Mouse (Mus musculus): ENCODE data around the gene Ndufs2. TPM values are rescaled to one million over a fixed set of nuclear protein-coding genes. Genes with fewer than 3 reads are reported as not detected.

Ndufs2 gene
- 150 TPM for polyA plus RNA-seq (2014; fragmentation: Illumina TruSeq; extraction: RNeasy Lipid Tissue Mini Kit (QIAGEN cat#74804); ENCODE audit: low read depth, low replicate concordance)

GRCm38 (mm10) chr1:171250680-171251593, at the start of gene Ndufs2:
Gene Ndufs2 (minus strand): TSS chr1:171251388.

GRCm38 (mm10) chr1:171294298-171295062, 43.3 kb upstream of the Ndufs2 start, which contains the start of gene Ufc1:
Gene Ufc1 (minus strand): TSS chr1:171295024.

DNA sequence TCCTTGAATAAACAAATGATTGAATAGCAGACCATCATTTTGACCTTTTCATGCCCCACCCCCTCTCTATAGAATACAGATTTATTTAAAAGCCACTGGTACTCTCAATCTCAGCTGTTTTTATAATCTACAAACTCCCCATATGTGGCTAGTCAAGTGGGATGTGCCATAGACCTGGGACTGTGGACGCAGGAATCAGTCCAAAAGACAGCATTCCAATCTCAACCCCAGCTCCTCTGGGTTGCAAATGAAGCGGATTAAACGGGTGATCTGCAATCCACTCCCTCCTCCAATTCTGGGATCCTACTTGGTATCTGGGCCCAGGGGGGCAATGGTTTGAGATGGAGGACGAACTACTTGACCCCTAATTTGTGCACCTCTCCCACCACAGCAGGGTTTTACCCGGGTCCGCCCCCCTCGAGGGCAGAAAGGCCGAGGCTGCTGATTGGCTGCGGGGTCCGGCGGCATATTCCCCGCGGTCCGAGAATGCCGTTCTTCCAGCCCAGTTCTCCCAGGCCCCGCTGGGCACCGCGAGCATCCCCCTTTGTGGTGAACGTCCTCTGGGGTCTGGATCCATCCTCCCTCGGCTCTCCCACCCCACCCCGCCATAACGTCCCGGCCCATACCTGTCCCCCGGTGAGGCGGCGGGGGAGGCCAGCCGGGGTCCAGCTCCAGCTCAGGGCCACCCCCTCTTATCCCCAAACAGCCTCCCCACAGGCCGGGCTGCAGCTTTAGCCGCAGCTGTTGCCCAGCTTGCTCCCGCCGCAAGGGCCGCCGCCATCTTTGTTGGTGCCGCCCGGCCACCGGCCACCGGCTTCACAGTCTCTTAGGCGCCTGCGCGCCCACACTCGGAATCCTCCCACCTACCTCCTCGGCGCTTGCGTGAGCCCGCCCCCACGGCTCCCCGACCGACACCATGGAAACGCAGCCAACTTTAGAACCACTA, 36.2 kb upstream of the Ndufs2 start, which contains the start of gene Usp21:
TSS of gene Usp21 (minus strand) at position 856 of the 946 bp plus-strand sequence.

GRCm38 (mm10) chr1:171280916-171281527, 29.8 kb upstream of the Ndufs2 start, which contains the start of gene Ppox:
Gene Ppox (minus strand): TSS chr1:171281186.

DNA sequence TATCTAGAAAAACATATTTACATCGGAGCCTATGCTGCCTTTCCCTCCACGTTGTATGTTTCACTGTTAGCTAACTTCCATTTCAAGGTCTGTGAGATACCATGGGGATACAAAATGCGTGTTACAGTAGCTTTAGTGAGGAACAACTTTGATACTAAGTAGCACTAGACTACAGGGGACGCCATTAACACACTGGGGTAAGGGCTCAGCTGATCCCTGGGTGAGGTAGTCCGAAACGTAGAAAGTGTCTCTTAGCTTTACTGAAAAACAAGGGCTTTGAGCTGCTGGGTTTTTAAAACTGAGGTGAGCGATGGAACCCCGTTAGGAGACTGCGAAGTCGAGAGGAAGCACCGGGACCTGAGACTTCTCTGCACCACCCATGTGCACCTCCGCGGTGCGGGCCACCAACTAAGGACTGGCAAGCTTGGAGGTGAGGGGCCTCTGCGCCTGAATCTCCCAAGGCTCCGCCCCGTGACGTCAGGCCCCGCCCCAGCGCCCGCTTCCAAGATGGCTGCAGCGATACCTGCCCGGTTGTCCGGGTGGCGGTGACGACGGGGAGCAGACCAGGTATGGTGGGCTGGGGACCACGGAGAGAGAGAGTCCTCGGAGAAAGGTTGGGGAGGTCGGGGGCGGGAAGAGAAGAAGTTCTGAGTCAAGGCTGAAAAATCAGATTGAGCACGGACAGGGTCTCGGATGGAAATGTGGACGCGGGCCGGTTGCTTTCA, 18.8 kb upstream of the Ndufs2 start, which contains the start of gene B4galt3:
TSS of gene B4galt3 (plus strand) at position 481 of the 725 bp plus-strand sequence.

GRCm38 (mm10) chr1:171249913-171250600, 1.1 kb downstream of the Ndufs2 start, which contains the start of gene Adamts4:
Gene Adamts4 (plus strand): TSS chr1:171250421.

GRCm38 (mm10) chr1:171234126-171234525, 17.1 kb downstream of the Ndufs2 start, which contains the start of gene Fcer1g:
Gene Fcer1g (minus strand): TSS chr1:171234365.

GRCm38 (mm10) chr1:171224857-171225256, 26.3 kb downstream of the Ndufs2 start, which contains the start of gene Apoa2:
Gene Apoa2 (plus strand): TSS chr1:171225054.

DNA sequence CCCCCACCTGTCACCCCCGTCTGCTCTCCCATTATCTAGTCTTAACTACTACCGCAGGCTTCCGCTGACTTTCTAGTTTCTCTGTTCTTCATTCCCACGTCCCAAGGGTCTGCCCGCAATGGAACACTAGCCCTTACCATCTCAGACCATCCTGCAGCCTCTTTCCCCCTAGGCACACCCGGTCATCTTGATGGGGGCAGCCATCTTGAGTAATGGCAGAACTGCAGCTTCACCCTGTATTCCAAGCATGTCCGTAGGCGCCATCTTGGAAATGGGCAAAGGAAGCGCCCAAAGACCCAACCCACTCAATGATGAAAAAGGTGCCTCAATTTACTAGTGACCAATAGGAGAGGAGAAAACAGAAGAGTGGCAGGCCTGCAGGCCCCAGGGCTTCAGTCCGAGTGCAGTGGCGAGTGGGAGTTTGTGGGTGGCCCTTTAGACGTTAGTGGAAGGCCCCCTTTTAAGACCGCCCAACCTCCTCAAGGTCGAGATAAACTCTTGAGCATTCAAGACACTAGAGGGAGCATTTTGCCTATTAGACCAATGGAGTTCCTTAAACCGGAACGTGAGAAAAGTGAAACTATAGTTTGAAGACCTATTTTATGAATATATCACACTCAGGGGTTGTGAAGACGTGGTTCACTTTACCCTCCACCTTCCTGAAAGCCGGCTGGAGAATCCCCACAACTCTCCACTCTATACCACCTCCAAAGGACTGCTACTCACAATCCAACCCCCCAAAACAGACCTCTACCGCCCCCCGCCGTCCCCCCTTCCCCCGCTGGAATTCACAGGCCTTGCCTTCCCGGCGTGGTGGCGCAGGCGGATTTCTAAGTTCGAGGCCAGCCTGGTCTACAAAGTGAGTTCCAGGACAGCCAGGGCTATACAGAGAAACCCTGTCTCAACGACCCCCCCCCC, 28.7 kb downstream of the Ndufs2 start, which contains the start of gene Tomm40l:
TSS of gene Tomm40l (minus strand) at position 277 of the 918 bp plus-strand sequence.

GRCm38 (mm10) chr1:171213801-171214496, 37.2 kb downstream of the Ndufs2 start, which contains the start of gene Nr1i3:
Gene Nr1i3 (plus strand): TSS chr1:171213970.

DNA sequence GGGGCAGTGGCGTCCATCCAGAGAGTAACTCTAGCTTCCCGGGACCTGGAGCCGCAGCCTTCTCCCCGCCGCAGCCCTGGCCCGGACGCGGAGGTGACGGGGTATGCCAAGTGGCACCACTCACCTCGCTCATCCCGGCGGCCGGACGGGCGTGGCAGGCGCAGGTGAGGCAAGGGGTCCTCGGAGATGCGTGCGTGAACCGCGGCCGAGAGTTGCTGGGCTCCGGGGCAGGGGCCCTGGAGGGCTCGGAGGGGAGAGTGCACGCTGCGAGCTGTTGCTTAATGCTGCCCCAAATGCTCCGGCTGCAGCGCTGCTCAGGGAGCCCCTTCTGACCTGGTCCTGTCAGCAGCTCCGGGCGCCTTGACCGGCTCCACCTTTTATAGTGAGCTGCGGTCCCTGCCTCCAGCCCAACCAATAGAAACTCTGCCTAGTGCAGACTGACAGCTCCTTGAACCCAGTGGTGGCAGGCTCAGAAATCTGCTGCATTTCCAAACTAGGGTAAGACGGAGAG, 55.2 kb downstream of the Ndufs2 start, which contains the start of gene Pcp4l1:
TSS of gene Pcp4l1 (minus strand) at position 382 of the 511 bp plus-strand sequence.

Other genes with a start within 250 kb of the Ndufs2 start
- gene Fcgr4, start 232.5 kb downstream of the Ndufs2 start, polyA plus RNA-seq (2014; fragmentation: Illumina TruSeq; extraction: RNeasy Lipid Tissue Mini Kit (QIAGEN cat#74804); ENCODE audit: low read depth, low replicate concordance): 5.1 TPM
- 16.6 TPM for gene Fcgr3, start 186.5 kb downstream of the Ndufs2 start, polyA plus RNA-seq (2014; fragmentation: Illumina TruSeq; extraction: RNeasy Lipid Tissue Mini Kit (QIAGEN cat#74804); ENCODE audit: low read depth, low replicate concordance)
- gene Cfap126, start 137.5 kb downstream of the Ndufs2 start, polyA plus RNA-seq (2014; fragmentation: Illumina TruSeq; extraction: RNeasy Lipid Tissue Mini Kit (QIAGEN cat#74804); ENCODE audit: low read depth, low replicate concordance): 2.4 TPM
- 38.8 TPM for gene Sdhc, start 100.8 kb downstream of the Ndufs2 start, polyA plus RNA-seq (2014; fragmentation: Illumina TruSeq; extraction: RNeasy Lipid Tissue Mini Kit (QIAGEN cat#74804); ENCODE audit: low read depth, low replicate concordance)
- gene Mpz, start 100.7 kb downstream of the Ndufs2 start, polyA plus RNA-seq (2014; fragmentation: Illumina TruSeq; extraction: RNeasy Lipid Tissue Mini Kit (QIAGEN cat#74804); ENCODE audit: low read depth, low replicate concordance): 0.41 TPM
- gene Pcp4l1, start 55.1 kb downstream of the Ndufs2 start, polyA plus RNA-seq (2014; fragmentation: Illumina TruSeq; extraction: RNeasy Lipid Tissue Mini Kit (QIAGEN cat#74804); ENCODE audit: low read depth, low replicate concordance): 23.7 TPM
- gene Nr1i3, start 37.4 kb downstream of the Ndufs2 start, polyA plus RNA-seq (2014; fragmentation: Illumina TruSeq; extraction: RNeasy Lipid Tissue Mini Kit (QIAGEN cat#74804); ENCODE audit: low read depth, low replicate concordance): not detected
- 6.5 TPM for gene Tomm40l, start 28.9 kb downstream of the Ndufs2 start, polyA plus RNA-seq (2014; fragmentation: Illumina TruSeq; extraction: RNeasy Lipid Tissue Mini Kit (QIAGEN cat#74804); ENCODE audit: low read depth, low replicate concordance)
- gene Apoa2, start 26.3 kb downstream of the Ndufs2 start, polyA plus RNA-seq (2014; fragmentation: Illumina TruSeq; extraction: RNeasy Lipid Tissue Mini Kit (QIAGEN cat#74804); ENCODE audit: low read depth, low replicate concordance): not detected
- gene Fcer1g, start 17.0 kb downstream of the Ndufs2 start, polyA plus RNA-seq (2014; fragmentation: Illumina TruSeq; extraction: RNeasy Lipid Tissue Mini Kit (QIAGEN cat#74804); ENCODE audit: low read depth, low replicate concordance): 32.5 TPM
- 1.7 TPM for gene Adamts4, start 967 bp downstream of the Ndufs2 start, polyA plus RNA-seq (2014; fragmentation: Illumina TruSeq; extraction: RNeasy Lipid Tissue Mini Kit (QIAGEN cat#74804); ENCODE audit: low read depth, low replicate concordance)
- gene B4galt3, start 18.9 kb upstream of the Ndufs2 start, polyA plus RNA-seq (2014; fragmentation: Illumina TruSeq; extraction: RNeasy Lipid Tissue Mini Kit (QIAGEN cat#74804); ENCODE audit: low read depth, low replicate concordance): 5.5 TPM
- gene Ppox, start 29.8 kb upstream of the Ndufs2 start, polyA plus RNA-seq (2014; fragmentation: Illumina TruSeq; extraction: RNeasy Lipid Tissue Mini Kit (QIAGEN cat#74804); ENCODE audit: low read depth, low replicate concordance): 7.0 TPM
- gene Usp21, start 36.6 kb upstream of the Ndufs2 start, polyA plus RNA-seq (2014; fragmentation: Illumina TruSeq; extraction: RNeasy Lipid Tissue Mini Kit (QIAGEN cat#74804); ENCODE audit: low read depth, low replicate concordance): 17.7 TPM
- 132 TPM for gene Ufc1, start 43.6 kb upstream of the Ndufs2 start, polyA plus RNA-seq (2014; fragmentation: Illumina TruSeq; extraction: RNeasy Lipid Tissue Mini Kit (QIAGEN cat#74804); ENCODE audit: low read depth, low replicate concordance)
- 7.5 TPM for gene Dedd, start 77.8 kb upstream of the Ndufs2 start, polyA plus RNA-seq (2014; fragmentation: Illumina TruSeq; extraction: RNeasy Lipid Tissue Mini Kit (QIAGEN cat#74804); ENCODE audit: low read depth, low replicate concordance)
- 31.0 TPM for gene Nit1, start 94.3 kb upstream of the Ndufs2 start, polyA plus RNA-seq (2014; fragmentation: Illumina TruSeq; extraction: RNeasy Lipid Tissue Mini Kit (QIAGEN cat#74804); ENCODE audit: low read depth, low replicate concordance)
- gene Pfdn2, start 94.3 kb upstream of the Ndufs2 start, polyA plus RNA-seq (2014; fragmentation: Illumina TruSeq; extraction: RNeasy Lipid Tissue Mini Kit (QIAGEN cat#74804); ENCODE audit: low read depth, low replicate concordance): 51.1 TPM
- gene Klhdc9, start 109.4 kb upstream of the Ndufs2 start, polyA plus RNA-seq (2014; fragmentation: Illumina TruSeq; extraction: RNeasy Lipid Tissue Mini Kit (QIAGEN cat#74804); ENCODE audit: low read depth, low replicate concordance): not detected
- gene Nectin4, start 118.7 kb upstream of the Ndufs2 start, polyA plus RNA-seq (2014; fragmentation: Illumina TruSeq; extraction: RNeasy Lipid Tissue Mini Kit (QIAGEN cat#74804); ENCODE audit: low read depth, low replicate concordance): not detected
- 3.5 TPM for gene Arhgap30, start 137.6 kb upstream of the Ndufs2 start, polyA plus RNA-seq (2014; fragmentation: Illumina TruSeq; extraction: RNeasy Lipid Tissue Mini Kit (QIAGEN cat#74804); ENCODE audit: low read depth, low replicate concordance)
- 2.9 TPM for gene Usf1, start 159.9 kb upstream of the Ndufs2 start, polyA plus RNA-seq (2014; fragmentation: Illumina TruSeq; extraction: RNeasy Lipid Tissue Mini Kit (QIAGEN cat#74804); ENCODE audit: low read depth, low replicate concordance)
- gene Tstd1, start 167.5 kb upstream of the Ndufs2 start, polyA plus RNA-seq (2014; fragmentation: Illumina TruSeq; extraction: RNeasy Lipid Tissue Mini Kit (QIAGEN cat#74804); ENCODE audit: low read depth, low replicate concordance): not detected
- gene F11r, start 186.1 kb upstream of the Ndufs2 start, polyA plus RNA-seq (2014; fragmentation: Illumina TruSeq; extraction: RNeasy Lipid Tissue Mini Kit (QIAGEN cat#74804); ENCODE audit: low read depth, low replicate concordance): 20.3 TPM